Mouse (Mus musculus): ENCODE measurements at regions not wholly inside any gene's neighbourhood (a gene's known extent, or its start where the extent isn't known, plus 50 kb on each side); places are given as distances from the start of the nearest gene placed in this dataset.
"Not testable (repeated sequence)": the region's sequence is repeated elsewhere in the genome, so short reads cannot be mapped to it uniquely, and the experiment has no call there.

DNA sequence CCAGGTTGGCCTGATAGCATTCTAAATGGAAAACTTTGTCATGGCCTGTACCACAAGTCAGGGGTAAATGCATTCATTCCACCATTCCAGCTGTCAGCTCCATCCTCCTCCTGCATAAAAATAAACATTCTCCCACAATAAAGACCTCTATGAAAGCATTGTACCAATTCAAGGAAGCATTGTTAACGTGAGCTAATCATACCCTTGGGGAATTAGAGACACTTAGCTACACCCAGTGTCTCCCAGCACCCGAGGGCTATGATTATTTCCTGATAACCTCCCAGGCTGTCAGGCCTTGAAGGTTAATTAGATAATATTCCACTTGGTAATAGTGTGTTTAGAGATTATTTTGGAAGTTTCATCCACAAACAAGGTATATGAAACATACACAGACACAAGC lies 182.1 kb downstream of the Ppp1r3a start:
- H3K4me3 ChIP-seq (ENCODE audit: low read length), result no peak overlapping the region
- no peak overlapping the region for H3K9ac ChIP-seq (ENCODE audit: low read depth, low read length)
- no peaks in the 10 kb centered on the region for H3K9me3 ChIP-seq (ENCODE audit: control insufficient read depth, low read length)
- no peaks in the 10 kb centered on the region for H3K4me1 ChIP-seq (ENCODE audit: control insufficient read depth, insufficient read depth, low read length)
- 32% methylated on average over 2 of the region's 2 CpGs for WGBS
- H3K36me3 ChIP-seq (ENCODE audit: control insufficient read depth, insufficient read depth, low read length), result no peaks in the 10 kb centered on the region
- no peak for ATAC-seq
- no peak overlapping the region for H3K27ac ChIP-seq (ENCODE audit: low read length)
- H3K4me2 ChIP-seq (ENCODE audit: low read depth, low read length), result no peak overlapping the region
- no peaks in the 10 kb centered on the region for H3K27me3 ChIP-seq (replicated peaks; ENCODE audit: control insufficient read depth, insufficient read depth, low read length)

DNA sequence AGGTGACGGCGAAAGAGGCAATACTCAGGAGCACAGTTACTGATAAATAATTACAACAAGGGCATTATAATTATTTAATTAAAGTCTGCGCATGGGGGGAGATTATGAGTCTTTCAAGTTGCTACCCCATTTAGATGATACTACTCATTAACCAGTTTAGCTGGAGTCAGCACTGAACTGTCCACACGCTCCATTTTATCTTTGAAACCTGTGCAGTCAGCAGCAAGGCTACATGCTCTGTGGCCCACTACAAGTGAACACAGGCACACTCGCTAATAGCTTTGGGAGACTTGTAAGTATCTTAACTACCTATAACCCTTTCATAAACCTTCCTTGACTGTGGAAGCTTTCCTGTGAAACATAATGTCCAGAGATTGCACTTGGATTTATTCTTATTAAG lies 214.7 kb downstream of the Ppp1r3a start:
- no peak for ATAC-seq
- Histone ChIP-seq H3K36me3 (ENCODE audit: control insufficient read depth, insufficient read depth, low read length) (no peaks in the 10 kb centered on the region), H3K4me3 (ENCODE audit: low read length) (no peak overlapping the region), H3K27ac (ENCODE audit: low read length) (no peak overlapping the region), H3K4me1 (ENCODE audit: control insufficient read depth, insufficient read depth, low read length) (no peaks in the 10 kb centered on the region), H3K9me3 (ENCODE audit: control insufficient read depth, low read length) (no peaks in the 10 kb centered on the region), H3K9ac (ENCODE audit: low read depth, low read length) (no peak overlapping the region), H3K4me2 (ENCODE audit: low read depth, low read length) (no peak overlapping the region), H3K27me3 (replicated peaks; ENCODE audit: control insufficient read depth, insufficient read depth, low read length) (no peaks in the 10 kb centered on the region)
- 91% methylated on average over 5 of the region's 5 CpGs for WGBS

DNA sequence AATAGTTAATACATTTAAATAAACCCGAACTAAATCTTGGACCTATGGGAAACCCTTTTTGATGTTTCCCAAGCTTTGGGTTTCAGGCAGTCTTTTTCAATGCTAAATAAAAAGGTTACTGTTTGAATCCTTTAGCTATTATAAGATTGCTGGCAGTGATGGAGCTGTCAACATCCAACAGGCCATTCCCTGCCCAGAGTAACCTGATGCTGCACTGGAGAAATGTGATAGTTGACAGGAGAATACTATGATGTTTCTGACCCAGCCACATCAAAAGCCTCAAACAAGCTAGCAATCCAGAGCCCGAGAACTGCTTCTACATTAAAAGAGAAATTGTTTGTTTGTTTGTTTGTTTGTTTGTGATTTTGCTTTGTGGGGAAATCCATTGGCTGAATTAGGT lies 226.0 kb downstream of the Ppp1r3a start:
- Histone ChIP-seq H3K9me3 (ENCODE audit: control insufficient read depth, low read length) (no peaks in the 10 kb centered on the region), H3K9ac (ENCODE audit: low read depth, low read length) (no peak overlapping the region), H3K4me2 (ENCODE audit: low read depth, low read length) (no peak overlapping the region), H3K27me3 (replicated peaks; ENCODE audit: control insufficient read depth, insufficient read depth, low read length) (no peaks in the 10 kb centered on the region), H3K4me1 (ENCODE audit: control insufficient read depth, insufficient read depth, low read length) (no peaks in the 10 kb centered on the region), H3K36me3 (ENCODE audit: control insufficient read depth, insufficient read depth, low read length) (no peaks in the 10 kb centered on the region), H3K27ac (ENCODE audit: low read length) (no peak overlapping the region), H3K4me3 (ENCODE audit: low read length) (no peak overlapping the region)
- WGBS, result 63% methylated on average over 2 of the region's 2 CpGs
- no peak for ATAC-seq

DNA sequence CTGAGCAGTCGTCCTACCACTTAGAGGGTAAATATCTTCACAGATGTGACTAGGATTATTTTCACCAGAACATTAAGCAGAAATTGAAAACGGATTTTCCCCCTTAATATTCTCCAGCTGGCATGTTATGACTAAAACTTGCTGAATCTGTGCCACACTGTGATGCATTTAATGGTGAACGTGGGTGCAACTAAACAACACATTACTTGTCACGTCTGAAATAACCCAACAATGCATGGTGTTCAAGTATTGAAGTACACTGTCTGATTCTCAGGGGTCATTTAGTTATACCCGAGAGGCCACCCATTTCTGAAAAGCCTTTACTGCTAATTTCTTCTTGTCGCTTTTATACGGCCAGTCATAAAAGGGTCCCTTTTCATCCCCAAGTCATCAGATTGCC lies 226.5 kb downstream of the Ppp1r3a start:
- WGBS, result 63% methylated on average over 7 of the region's 7 CpGs
- Histone ChIP-seq H3K4me2 (ENCODE audit: low read depth, low read length) (no peak overlapping the region), H3K9ac (ENCODE audit: low read depth, low read length) (no peak overlapping the region), H3K36me3 (ENCODE audit: control insufficient read depth, insufficient read depth, low read length) (no peaks in the 10 kb centered on the region), H3K9me3 (ENCODE audit: control insufficient read depth, low read length) (no peaks in the 10 kb centered on the region), H3K4me3 (ENCODE audit: low read length) (no peak overlapping the region), H3K4me1 (ENCODE audit: control insufficient read depth, insufficient read depth, low read length) (no peaks in the 10 kb centered on the region), H3K27me3 (replicated peaks; ENCODE audit: control insufficient read depth, insufficient read depth, low read length) (no peaks in the 10 kb centered on the region), H3K27ac (ENCODE audit: low read length) (no peak overlapping the region)
- no peak for ATAC-seq

DNA sequence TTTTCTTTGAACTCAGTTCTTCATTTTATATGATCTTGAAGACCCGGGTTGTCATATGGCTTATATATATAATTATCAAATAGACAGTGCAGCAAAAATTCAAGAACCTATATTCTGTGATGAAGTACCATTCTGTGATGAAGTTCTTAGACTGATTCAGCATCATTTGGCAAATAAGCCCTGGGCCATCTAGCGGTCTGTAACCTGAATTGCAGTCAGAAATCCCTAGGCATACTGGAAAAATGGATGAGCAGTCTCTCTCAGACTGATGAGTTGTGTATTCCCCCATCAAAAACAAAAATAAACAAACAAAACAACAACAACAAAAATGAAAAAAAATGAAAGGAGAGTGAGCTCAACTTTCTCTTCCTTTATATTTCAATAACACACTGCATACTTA lies 232.3 kb downstream of the Ppp1r3a start:
- Histone ChIP-seq H3K36me3 (ENCODE audit: control insufficient read depth, insufficient read depth, low read length) (no peaks in the 10 kb centered on the region), H3K27me3 (replicated peaks; ENCODE audit: control insufficient read depth, insufficient read depth, low read length) (no peaks in the 10 kb centered on the region), H3K4me2 (ENCODE audit: low read depth, low read length) (no peak overlapping the region), H3K4me1 (ENCODE audit: control insufficient read depth, insufficient read depth, low read length) (no peaks in the 10 kb centered on the region), H3K9me3 (ENCODE audit: control insufficient read depth, low read length) (no peaks in the 10 kb centered on the region), H3K4me3 (ENCODE audit: low read length) (no peak overlapping the region), H3K27ac (ENCODE audit: low read length) (no peak overlapping the region), H3K9ac (ENCODE audit: low read depth, low read length) (no peak overlapping the region)
- WGBS, result 19% methylated on average over 2 of the region's 2 CpGs
- no peak for ATAC-seq

DNA sequence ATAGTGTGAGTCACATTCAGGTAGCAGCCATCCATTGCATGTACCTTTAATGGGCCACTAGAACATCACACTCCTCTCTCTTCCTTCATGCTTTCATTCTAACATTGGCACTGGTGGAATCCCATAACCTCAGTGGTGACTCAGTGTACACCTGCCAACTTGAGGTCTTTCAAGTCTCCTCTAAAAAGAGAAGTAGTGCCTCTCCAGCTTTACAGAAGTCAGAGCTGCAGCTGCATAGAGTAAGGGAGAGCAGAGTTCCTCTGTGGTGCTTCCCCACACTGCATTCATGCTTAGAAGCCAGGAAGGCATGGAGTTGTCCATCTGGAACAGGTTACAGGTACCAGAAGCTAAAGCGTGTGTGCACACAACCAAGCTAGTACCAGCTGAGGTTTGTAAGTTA lies 233.8 kb downstream of the Ppp1r3a start:
- Histone ChIP-seq H3K9ac (ENCODE audit: low read depth, low read length) (no peak overlapping the region), H3K4me1 (ENCODE audit: control insufficient read depth, insufficient read depth, low read length) (no peaks in the 10 kb centered on the region), H3K4me2 (ENCODE audit: low read depth, low read length) (no peak overlapping the region), H3K27ac (ENCODE audit: low read length) (no peak overlapping the region), H3K4me3 (ENCODE audit: low read length) (no peak overlapping the region), H3K27me3 (replicated peaks; ENCODE audit: control insufficient read depth, insufficient read depth, low read length) (no peaks in the 10 kb centered on the region), H3K9me3 (ENCODE audit: control insufficient read depth, low read length) (no peaks in the 10 kb centered on the region), H3K36me3 (ENCODE audit: control insufficient read depth, insufficient read depth, low read length) (no peaks in the 10 kb centered on the region)
- no peak for ATAC-seq
- WGBS, result 89% methylated on average over 1 of the region's 1 CpGs

DNA sequence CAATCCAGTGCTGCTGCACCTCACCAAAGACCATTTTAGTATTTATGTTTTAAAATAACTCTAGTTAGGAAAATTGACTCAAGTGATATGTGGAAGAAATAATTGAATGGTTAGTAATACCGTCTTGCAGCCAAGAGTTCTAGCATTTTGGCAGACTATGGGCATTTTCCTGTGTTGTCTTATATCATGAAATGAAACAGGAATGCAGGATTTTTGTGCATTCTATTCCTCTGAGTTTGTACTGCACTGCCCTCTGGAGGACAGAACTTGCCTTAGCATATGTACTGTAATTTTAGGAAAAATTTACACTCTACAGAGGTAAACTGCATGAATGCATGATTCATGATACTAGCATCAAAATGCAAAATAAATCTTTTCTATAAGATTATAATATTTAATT lies 250.9 kb downstream of the Ppp1r3a start:
- H3K4me2 ChIP-seq (ENCODE audit: low read depth, low read length), result no peak overlapping the region
- H3K4me1 ChIP-seq (ENCODE audit: control insufficient read depth, insufficient read depth, low read length), result no peaks in the 10 kb centered on the region
- no peaks in the 10 kb centered on the region for H3K36me3 ChIP-seq (ENCODE audit: control insufficient read depth, insufficient read depth, low read length)
- H3K9ac ChIP-seq (ENCODE audit: low read depth, low read length), result no peak overlapping the region
- H3K27ac ChIP-seq (ENCODE audit: low read length), result no peak overlapping the region
- no peaks in the 10 kb centered on the region for H3K27me3 ChIP-seq (replicated peaks; ENCODE audit: control insufficient read depth, insufficient read depth, low read length)
- no peak overlapping the region for H3K4me3 ChIP-seq (ENCODE audit: low read length)
- H3K9me3 ChIP-seq (ENCODE audit: control insufficient read depth, low read length), result no peaks in the 10 kb centered on the region
- WGBS, result 48% methylated on average over 1 of the region's 1 CpGs
- peak; percentile 31; the same call in 1 of the 2 replicates for ATAC-seq

DNA sequence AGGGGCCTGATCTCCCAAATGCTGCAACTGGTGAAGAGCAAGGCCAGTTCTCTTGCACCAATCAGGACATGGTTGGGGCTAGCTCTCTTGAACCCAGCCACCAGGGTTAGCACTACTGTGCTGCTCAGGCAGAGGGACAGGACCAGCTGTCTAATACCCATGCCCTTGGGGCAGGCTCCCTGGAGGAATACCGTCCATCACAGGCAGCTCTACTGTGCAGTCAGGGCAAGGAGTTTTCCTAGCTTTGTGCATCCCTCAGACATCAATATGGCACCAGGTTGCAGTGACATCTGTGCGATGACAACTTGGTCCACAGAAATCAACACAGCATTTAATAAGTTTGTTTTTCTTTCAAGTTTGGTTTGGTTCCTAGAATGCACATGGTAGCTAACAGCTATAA lies 254.4 kb downstream of the Ppp1r3a start:
- Histone ChIP-seq H3K36me3 (ENCODE audit: control insufficient read depth, insufficient read depth, low read length) (no peaks in the 10 kb centered on the region), H3K9me3 (ENCODE audit: control insufficient read depth, low read length) (no peaks in the 10 kb centered on the region), H3K4me1 (ENCODE audit: control insufficient read depth, insufficient read depth, low read length) (no peaks in the 10 kb centered on the region), H3K27me3 (replicated peaks; ENCODE audit: control insufficient read depth, insufficient read depth, low read length) (no peaks in the 10 kb centered on the region), H3K27ac (ENCODE audit: low read length) (no peak overlapping the region), H3K4me3 (ENCODE audit: low read length) (no peak overlapping the region), H3K9ac (ENCODE audit: low read depth, low read length) (no peak overlapping the region), H3K4me2 (ENCODE audit: low read depth, low read length) (no peak overlapping the region)
- WGBS, result 85% methylated on average over 2 of the region's 2 CpGs
- ATAC-seq, result no peak

DNA sequence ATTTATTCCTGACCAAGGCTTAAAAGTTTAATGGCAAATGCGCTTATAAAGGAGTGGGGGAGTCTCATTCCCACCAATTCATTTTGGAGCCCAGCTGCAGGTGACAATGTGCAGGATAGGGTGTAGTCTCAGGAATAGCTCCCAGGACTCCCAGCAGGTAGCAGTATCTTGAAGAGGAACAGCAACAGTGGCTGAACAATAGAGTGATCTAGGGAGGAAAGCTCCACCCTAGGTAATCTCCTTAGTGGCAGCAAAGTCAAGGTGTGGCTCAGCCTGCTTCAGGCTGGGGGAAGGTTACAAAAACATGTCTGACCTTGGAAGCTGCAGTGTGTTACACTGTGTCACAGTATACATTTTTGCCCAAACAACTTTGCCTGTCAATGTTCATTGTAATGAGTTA lies 255.2 kb downstream of the Ppp1r3a start:
- H3K9ac ChIP-seq (ENCODE audit: low read depth, low read length); H3K4me1 ChIP-seq (ENCODE audit: control insufficient read depth, insufficient read depth, low read length); H3K27ac ChIP-seq (ENCODE audit: low read length); ATAC-seq; H3K4me3 ChIP-seq (ENCODE audit: low read length); H3K9me3 ChIP-seq (ENCODE audit: control insufficient read depth, low read length); H3K4me2 ChIP-seq (ENCODE audit: low read depth, low read length); H3K36me3 ChIP-seq (ENCODE audit: control insufficient read depth, insufficient read depth, low read length); H3K27me3 ChIP-seq (replicated peaks; ENCODE audit: control insufficient read depth, insufficient read depth, low read length): not testable (repeated sequence)
- WGBS, result 70% methylated on average over 1 of the region's 1 CpGs

DNA sequence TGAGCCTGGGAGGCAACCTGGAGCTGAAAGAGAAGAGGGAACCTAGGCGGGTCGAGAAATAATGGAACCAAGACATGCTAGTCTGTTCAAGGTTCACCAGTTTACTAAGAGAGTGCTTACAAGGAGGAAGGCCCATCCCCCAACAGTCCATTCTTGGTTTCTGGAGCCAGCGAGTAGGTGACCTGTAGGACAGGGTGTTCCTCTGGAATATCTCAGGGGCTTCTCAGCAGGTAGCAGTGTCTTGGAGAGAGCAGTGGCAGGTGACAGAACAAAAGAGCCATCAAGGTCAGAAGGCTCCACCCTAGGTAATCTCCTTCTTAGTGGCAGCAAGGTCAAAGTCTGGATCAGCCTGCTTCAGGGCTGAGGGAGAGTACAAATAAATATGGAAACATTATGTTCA lies 268.4 kb downstream of the Ppp1r3a start:
- peak; percentile 58; the same call in 1 of the 2 replicates for ATAC-seq
- not testable (repeated sequence) for H3K27ac ChIP-seq (ENCODE audit: low read length); H3K36me3 ChIP-seq (ENCODE audit: control insufficient read depth, insufficient read depth, low read length); H3K9me3 ChIP-seq (ENCODE audit: control insufficient read depth, low read length); H3K4me3 ChIP-seq (ENCODE audit: low read length); H3K4me2 ChIP-seq (ENCODE audit: low read depth, low read length); H3K9ac ChIP-seq (ENCODE audit: low read depth, low read length); H3K27me3 ChIP-seq (replicated peaks; ENCODE audit: control insufficient read depth, insufficient read depth, low read length); H3K4me1 ChIP-seq (ENCODE audit: control insufficient read depth, insufficient read depth, low read length)
- 64% methylated on average over 3 of the region's 3 CpGs for WGBS

All from intestine, embryonic 16.5 days (tissue).